Mouse (Mus musculus): Measurements from ENCODE around the gene Ugt1a8. TPM values are rescaled to one million over a fixed set of nuclear protein-coding genes. Genes with fewer than 3 reads are reported as not detected.

The Ugt1a8 gene
- polyA plus RNA-seq, 1 experiment from 2014 or later = not detected

DNA sequence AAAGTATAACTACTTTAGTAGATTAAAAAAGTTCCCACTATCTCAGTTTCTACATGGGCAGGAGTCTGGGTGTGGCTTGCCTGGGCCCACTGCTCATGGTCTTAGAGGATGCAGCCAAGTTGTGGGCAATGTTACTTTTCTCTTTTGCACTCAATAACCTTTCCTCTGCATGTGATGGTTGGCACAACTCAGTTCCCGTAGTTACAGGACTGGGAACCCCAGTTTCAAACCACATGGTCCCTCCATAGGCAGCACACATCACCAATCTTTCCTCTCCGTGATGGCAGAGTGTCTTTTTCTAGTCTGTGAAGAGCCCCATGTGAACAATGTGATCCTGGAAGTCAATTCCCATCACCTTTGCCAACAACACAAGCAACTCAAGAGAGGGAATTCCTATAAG, 139.9 kb downstream of the Ugt1a8 start:
- H3K36me3 ChIP-seq (ENCODE audit: inconsistent target) = no peaks in the 10 kb centered on the region
- H3K27ac ChIP-seq = no peak overlapping the region
- no peak overlapping the region for H3K4me3 ChIP-seq (ENCODE audit: inconsistent target)
- H3K79me2 ChIP-seq (ENCODE audit: inconsistent target) = no peaks in the 10 kb centered on the region
- 62% methylated on average over 2 of the region's 2 CpGs for WGBS (ENCODE audit: missing documents)

DNA sequence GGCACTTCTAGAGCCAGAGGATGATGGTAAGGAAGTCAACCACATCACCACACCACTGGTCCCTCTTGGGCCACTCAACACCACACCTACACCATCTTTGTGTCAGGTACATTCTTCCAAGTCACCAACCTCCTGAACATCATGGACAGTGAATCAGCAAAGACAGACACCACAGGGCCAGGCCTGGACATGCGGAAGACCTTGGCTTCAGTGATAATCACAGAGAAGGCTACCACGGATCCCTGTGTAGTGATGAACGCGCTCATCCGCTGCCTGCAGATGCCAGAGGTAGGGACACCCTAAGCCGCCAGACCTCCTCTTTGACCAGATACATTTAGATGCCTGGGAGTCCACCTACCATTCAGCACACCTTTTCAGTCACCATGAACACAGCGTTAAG, 140.5 kb downstream of the Ugt1a8 start:
- 72% methylated on average over 7 of the region's 7 CpGs for WGBS (ENCODE audit: missing documents)
- H3K36me3 ChIP-seq (ENCODE audit: inconsistent target) = no peaks in the 10 kb centered on the region
- no peaks in the 10 kb centered on the region for H3K79me2 ChIP-seq (ENCODE audit: inconsistent target)
- H3K4me3 ChIP-seq (ENCODE audit: inconsistent target) = no peak overlapping the region
- no peak overlapping the region for H3K27ac ChIP-seq

DNA sequence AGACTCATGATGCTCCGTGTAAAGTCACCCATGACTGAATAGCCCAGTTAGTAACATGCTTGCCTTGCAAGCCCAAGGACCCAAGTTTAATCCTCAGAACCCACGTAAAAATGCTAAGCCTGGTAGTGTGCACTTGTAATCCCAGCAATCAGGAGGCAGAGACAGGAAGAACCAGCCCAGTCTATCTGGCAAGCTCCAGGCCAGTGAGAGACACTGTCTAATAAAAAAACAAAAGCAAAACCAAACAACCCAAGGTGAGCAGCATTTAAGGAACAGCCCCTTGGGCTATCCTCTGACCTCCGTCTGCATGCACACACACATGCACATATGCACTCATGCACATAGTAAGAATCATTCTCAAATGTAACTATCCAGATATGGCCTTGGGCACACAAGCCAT, 142.0 kb downstream of the Ugt1a8 start:
- Histone ChIP-seq H3K79me2 (ENCODE audit: inconsistent target) (no peaks in the 10 kb centered on the region), H3K36me3 (ENCODE audit: inconsistent target) (no peaks in the 10 kb centered on the region), H3K4me3 (ENCODE audit: inconsistent target) (no peak overlapping the region), H3K27ac (no peak overlapping the region)
- WGBS (ENCODE audit: missing documents) = 82% methylated on average over 3 of the region's 3 CpGs

DNA sequence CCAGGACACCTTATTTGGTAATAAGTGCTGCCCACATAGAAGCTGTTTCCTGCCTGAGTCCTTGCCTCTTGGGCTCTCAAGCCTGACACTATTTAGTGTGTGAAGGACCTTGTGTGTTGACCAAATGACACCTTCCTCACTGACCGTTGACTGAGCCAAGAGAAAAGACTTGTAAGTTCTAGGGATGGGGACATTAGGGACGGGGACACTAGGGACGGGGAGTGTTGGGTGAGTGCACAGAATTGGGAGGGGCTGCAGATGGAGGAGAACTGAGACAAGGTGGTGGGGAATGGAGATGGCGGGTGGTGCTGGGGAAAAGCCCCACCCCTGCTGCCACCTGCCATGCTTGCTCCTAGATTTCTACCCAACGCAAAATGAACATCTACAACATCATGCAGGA, 142.4 kb downstream of the Ugt1a8 start:
- no peaks in the 10 kb centered on the region for H3K79me2 ChIP-seq (ENCODE audit: inconsistent target)
- no peak overlapping the region for H3K27ac ChIP-seq
- WGBS (ENCODE audit: missing documents) = 85% methylated on average over 5 of the region's 5 CpGs
- H3K4me3 ChIP-seq (ENCODE audit: inconsistent target) = no peak overlapping the region
- no peaks in the 10 kb centered on the region for H3K36me3 ChIP-seq (ENCODE audit: inconsistent target)

DNA sequence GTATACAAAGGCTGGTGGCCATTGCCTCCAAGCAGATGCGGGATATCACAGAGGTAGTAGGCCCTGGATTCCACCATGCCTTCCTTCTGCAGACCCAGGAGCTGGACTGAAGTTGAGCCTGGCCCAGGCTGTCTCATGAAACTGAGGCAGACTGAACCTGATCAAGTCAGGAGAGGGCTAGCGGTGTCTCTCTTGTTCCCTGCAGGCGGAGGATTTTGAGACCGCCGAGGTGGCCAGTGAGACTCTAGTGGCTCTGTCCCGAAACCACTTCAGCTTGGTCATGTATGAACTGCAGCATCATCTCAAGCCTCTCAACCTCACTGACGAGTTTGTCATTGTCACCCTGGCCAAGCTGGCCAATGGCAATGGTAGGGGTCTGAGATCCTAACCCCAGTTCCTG, 142.8 kb downstream of the Ugt1a8 start:
- H3K4me3 ChIP-seq (ENCODE audit: inconsistent target) = no peak overlapping the region
- H3K36me3 ChIP-seq (ENCODE audit: inconsistent target) = no peaks in the 10 kb centered on the region
- no peaks in the 10 kb centered on the region for H3K79me2 ChIP-seq (ENCODE audit: inconsistent target)
- no peak overlapping the region for H3K27ac ChIP-seq
- 71% methylated on average over 7 of the region's 7 CpGs for WGBS (ENCODE audit: missing documents)

GRCm38 (mm10) chr1:88230981-88231802, 143.6 kb downstream of the Ugt1a8 start:
- WGBS (ENCODE audit: missing documents) = 77% methylated on average over 6 of the region's 6 CpGs
- Histone ChIP-seq H3K27ac (no peak overlapping the region), H3K4me3 (ENCODE audit: inconsistent target) (no peak overlapping the region), H3K79me2 (ENCODE audit: inconsistent target) (no peaks in the 10 kb centered on the region), H3K36me3 (ENCODE audit: inconsistent target) (no peaks in the 10 kb centered on the region)

GRCm38 (mm10) chr1:88231803-88232499, 144.3 kb downstream of the Ugt1a8 start:
- no peaks in the 10 kb centered on the region for H3K36me3 ChIP-seq (ENCODE audit: inconsistent target)
- no peaks in the 10 kb centered on the region for H3K79me2 ChIP-seq (ENCODE audit: inconsistent target)
- H3K4me3 ChIP-seq (ENCODE audit: inconsistent target) = no peak overlapping the region
- no peak overlapping the region for H3K27ac ChIP-seq
- WGBS (ENCODE audit: missing documents) = 73% methylated on average over 7 of the region's 7 CpGs

DNA sequence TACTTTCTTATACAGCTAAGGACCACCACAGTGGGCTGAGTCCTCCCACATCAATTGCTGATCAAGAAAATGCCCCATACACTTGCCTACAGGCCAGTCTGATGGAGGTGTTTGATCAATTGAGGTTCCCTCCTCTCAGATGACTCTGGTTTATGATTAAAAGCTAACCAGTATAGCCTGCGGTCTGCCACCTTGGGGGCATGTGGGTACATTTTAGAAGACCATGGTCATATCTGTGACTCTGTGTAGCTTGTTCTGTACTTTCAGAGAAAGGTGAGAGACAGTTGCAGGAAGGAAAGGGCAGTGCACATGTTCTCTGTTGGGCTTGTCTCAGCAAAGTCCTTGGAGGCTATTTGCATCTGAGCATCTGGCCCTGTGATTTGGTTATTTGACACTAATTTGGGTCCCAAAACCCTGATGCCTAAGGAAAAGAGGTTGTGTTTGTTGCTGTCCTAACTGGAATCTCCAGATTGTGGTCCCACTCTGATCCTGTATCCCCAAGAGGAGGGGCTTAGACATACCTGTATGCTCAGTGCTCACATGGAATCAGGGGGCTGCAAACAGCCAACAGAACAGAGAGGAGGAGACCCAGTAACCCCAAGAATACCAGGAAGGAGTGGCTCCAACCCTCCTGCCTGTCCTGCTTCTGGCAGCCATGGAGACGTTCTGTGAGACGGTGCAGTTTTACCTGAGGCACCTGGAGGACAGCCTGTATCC, 145.2 kb downstream of the Ugt1a8 start:
- 55% methylated on average over 3 of the region's 3 CpGs for WGBS (ENCODE audit: missing documents)
- no peaks in the 10 kb centered on the region for H3K79me2 ChIP-seq (ENCODE audit: inconsistent target)
- no peaks in the 10 kb centered on the region for H3K36me3 ChIP-seq (ENCODE audit: inconsistent target)
- H3K27ac ChIP-seq = no peak overlapping the region
- no peak overlapping the region for H3K4me3 ChIP-seq (ENCODE audit: inconsistent target)

DNA sequence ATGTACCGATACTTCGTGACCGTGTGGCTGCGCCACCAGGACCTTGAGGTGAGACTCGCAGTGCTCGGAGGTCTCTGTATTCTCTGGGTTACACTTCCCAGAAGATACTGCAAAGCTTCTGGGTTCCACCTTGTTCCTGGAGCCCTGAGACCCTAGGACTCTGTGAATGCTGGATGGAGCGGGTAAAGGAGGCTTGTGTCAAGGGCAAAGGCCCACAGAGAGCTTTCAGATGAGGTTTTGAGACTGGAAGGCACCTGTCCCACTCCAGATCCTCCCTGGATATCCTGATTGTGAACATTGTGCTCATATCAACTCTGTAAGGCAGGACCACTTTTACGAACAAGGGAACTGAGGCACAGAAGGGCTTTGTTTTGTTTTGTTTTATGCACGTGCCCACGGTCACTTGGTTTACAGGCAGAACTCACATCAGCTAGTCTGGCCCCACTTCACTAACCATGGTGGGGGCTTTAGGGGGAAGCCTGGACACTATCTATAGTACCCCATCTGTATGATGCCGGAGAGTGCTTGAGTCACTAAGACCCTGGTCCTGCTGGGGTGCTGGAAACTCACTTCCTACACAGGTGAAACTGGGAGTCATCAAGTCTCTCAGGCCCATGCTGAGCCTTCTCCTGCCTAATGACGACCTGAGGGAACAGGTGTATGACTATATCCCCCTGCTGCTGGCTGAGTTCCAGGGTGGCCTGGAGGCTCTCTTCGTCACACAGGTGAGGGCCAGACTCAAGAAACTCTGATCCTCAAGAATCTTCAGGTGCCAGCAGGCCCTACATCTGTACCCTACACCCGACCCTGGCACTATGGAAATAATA, 146.0 kb downstream of the Ugt1a8 start:
- no peak overlapping the region for H3K4me3 ChIP-seq (ENCODE audit: inconsistent target)
- H3K36me3 ChIP-seq (ENCODE audit: inconsistent target) = no peaks in the 10 kb centered on the region

GRCm38 (mm10) chr1:88234248-88234610, 146.6 kb downstream of the Ugt1a8 start:
- H3K36me3 ChIP-seq (ENCODE audit: inconsistent target) = no peaks in the 10 kb centered on the region
- H3K4me3 ChIP-seq (ENCODE audit: inconsistent target) = no peak overlapping the region
- WGBS (ENCODE audit: missing documents) = 67% methylated on average over 4 of the region's 4 CpGs
- no peak overlapping the region for H3K27ac ChIP-seq
- H3K79me2 ChIP-seq (ENCODE audit: inconsistent target) = no peaks in the 10 kb centered on the region

More for the DNA sequence above, 146.0 kb downstream of the Ugt1a8 start:
- H3K27ac ChIP-seq = no peak overlapping the region
- WGBS (ENCODE audit: missing documents) = 68% methylated on average over 14 of the region's 14 CpGs
- no peaks in the 10 kb centered on the region for H3K79me2 ChIP-seq (ENCODE audit: inconsistent target)

GRCm38 (mm10) chr1:88234646-88235045, 147.0 kb downstream of the Ugt1a8 start:
- Histone ChIP-seq H3K36me3 (ENCODE audit: inconsistent target) (no peaks in the 10 kb centered on the region), H3K79me2 (ENCODE audit: inconsistent target) (no peaks in the 10 kb centered on the region), H3K4me3 (ENCODE audit: inconsistent target) (no peak overlapping the region), H3K27ac (no peak overlapping the region)
- WGBS (ENCODE audit: missing documents) = 42% methylated on average over 5 of the region's 5 CpGs

DNA sequence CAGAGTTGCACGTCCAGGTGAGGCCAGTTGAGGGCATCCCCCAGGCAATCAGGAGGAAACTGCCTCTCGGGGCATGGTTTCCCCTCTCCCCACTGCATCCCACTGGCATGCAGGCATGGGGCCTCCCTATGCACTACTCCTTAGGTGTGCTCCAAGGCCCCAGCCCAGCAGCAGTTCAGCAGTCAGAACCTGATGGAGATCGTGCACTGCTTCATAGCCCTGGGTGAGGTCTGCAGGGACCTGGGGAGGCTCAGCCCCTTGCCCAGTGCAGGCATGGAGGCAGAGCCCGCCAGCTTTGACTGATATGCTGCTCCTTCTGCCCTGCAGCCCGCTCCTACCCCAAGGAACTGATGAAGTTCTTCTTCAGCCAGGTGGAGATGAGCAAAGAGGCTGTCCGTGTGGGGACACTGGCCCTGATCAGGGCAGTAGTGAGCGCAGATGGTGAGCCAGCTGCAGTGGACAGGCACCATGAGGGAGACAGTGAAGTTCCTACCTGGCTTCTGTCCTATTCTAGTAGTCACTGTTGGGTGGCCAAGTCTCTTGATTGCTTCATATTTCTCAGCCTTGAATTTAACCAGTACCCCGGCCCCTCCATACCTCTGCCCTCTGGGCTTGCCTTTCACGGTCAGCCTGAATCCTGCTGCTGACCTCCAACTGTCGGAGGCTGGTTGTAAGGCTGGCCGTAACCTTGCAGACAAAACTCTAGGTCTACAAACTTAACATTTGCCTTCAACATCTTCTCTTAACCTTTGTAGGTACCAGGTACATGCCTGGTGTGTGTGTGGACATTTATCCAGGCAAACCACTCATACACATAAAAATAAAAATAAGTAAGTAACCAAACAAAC, 147.7 kb downstream of the Ugt1a8 start:
- Histone ChIP-seq H3K79me2 (ENCODE audit: inconsistent target) (no peaks in the 10 kb centered on the region), H3K36me3 (ENCODE audit: inconsistent target) (no peaks in the 10 kb centered on the region), H3K27ac (no peak overlapping the region), H3K4me3 (ENCODE audit: inconsistent target) (no peak overlapping the region)
- WGBS (ENCODE audit: missing documents) = 64% methylated on average over 11 of the region's 11 CpGs

GRCm38 (mm10) chr1:88235894-88236415, 148.3 kb downstream of the Ugt1a8 start:
- no peaks in the 10 kb centered on the region for H3K79me2 ChIP-seq (ENCODE audit: inconsistent target)
- no peak overlapping the region for H3K4me3 ChIP-seq (ENCODE audit: inconsistent target)
- H3K36me3 ChIP-seq (ENCODE audit: inconsistent target) = no peaks in the 10 kb centered on the region
- no peak overlapping the region for H3K27ac ChIP-seq
- WGBS (ENCODE audit: missing documents) = 66% methylated on average over 4 of the region's 4 CpGs

Measured in macrophage (primary cell).